Comparison of ENCODE assay signal across 17 mouse cellular contexts in genomic region chrX:152244492-152245189, GRCm38 (mm10).
"Had no signal": no experiment of that assay in that cellular context is flagged by ENCODE, and none has a peak within 500 bp of the region (broad histone marks: within the 10 kb centered on the region; RNA-seq: fewer than 3 reads in every experiment).

No protein-coding gene starts in this region.

- H3K4me3 ChIP-seq: kidney, embryonic 15.5 days; layer of hippocampus, adult 2 months; limb, embryonic 10.5 days; limb, embryonic 13.5 days; lung, embryonic 15.5 days; megakaryocyte, embryonic 14.5 days had no signal

- H3K27ac ChIP-seq: kidney, embryonic 15.5 days; layer of hippocampus, adult 2 months; limb, embryonic 10.5 days; limb, embryonic 13.5 days; lung, embryonic 15.5 days had no signal

- H3K4me2 ChIP-seq: kidney, embryonic 15.5 days; limb, embryonic 13.5 days; lung, embryonic 15.5 days; midbrain, embryonic 11.5 days had no signal

- H3K9ac ChIP-seq: kidney, embryonic 15.5 days; limb, embryonic 13.5 days; lung, embryonic 15.5 days had no signal

- H3K9me3 ChIP-seq: kidney, embryonic 15.5 days; limb, embryonic 10.5 days; limb, embryonic 13.5 days; lung, embryonic 15.5 days; megakaryocyte, embryonic 14.5 days had no signal

- DNase-seq: kidney, adult 11 months; kidney, adult 8-10 months; kidney, postnatal 10 days; kidney, postnatal 36 days; layer of hippocampus, adult 9-11 months; lung, postnatal 10 days; lung, postnatal 36 days; midbrain, embryonic 14.5 days; thymus, adult 18-20 months; thymus, postnatal 36 days had no signal

- H3K27me3 ChIP-seq: kidney, embryonic 15.5 days; limb, embryonic 13.5 days; lung, embryonic 15.5 days; megakaryocyte, embryonic 14.5 days had no signal

- H3K4me1 ChIP-seq: kidney, embryonic 15.5 days; limb, embryonic 10.5 days; limb, embryonic 13.5 days; lung, embryonic 15.5 days; megakaryocyte, embryonic 14.5 days had no signal
